Mouse (Mus musculus) embryonic facial prominence, embryonic 11.5 days (tissue): ENCODE measurements at regions not wholly inside any gene's neighbourhood (a gene's known extent, or its start where the extent isn't known, plus 50 kb on each side); places are given as distances from the start of the nearest gene placed in this dataset.

Experiments used
- ATAC-seq: fragments of 200-750 bp; cut with Nextera tagmentation; replicated peaks from 2 replicates; pipeline ENCODE4 v1.8.0; 2017; ENCODE audit warnings: low read depth; ENCODE audit not compliant: insufficient number of reproducible peaks, low FRiP score, low TSS enrichment
- DNase-seq: peaks from one replicate; pipeline ENCODE4 v3.0.0-alpha.2; 2015; ENCODE audit warnings: low spot score
- H3K27ac ChIP-seq: fragments of 300-500 bp; sonication (generic); replicated peaks from 2 replicates; pipeline ENCODE4 v1.5.1; 2014; ENCODE audit warnings: mild to moderate bottlenecking, low read depth, low read length, control low read depth
- H3K27me3 ChIP-seq: fragments of 300-500 bp; sonication (generic); 2 replicates; pipeline ENCODE4 v1.6.1; 2014; ENCODE audit warnings: mild to moderate bottlenecking, low read length, moderate library complexity, mixed read lengths; ENCODE audit not compliant: control insufficient read depth, insufficient read depth
- H3K36me3 ChIP-seq: fragments of 300-500 bp; sonication (generic); replicated peaks from 2 replicates; pipeline ENCODE4 v1.6.1; 2014; ENCODE audit warnings: low read depth, mild to moderate bottlenecking, low read length, moderate library complexity, mixed read lengths; ENCODE audit not compliant: control insufficient read depth, insufficient read depth
- H3K4me1 ChIP-seq: fragments of 300-500 bp; sonication (generic); 2 replicates; pipeline ENCODE4 v1.6.1; 2014; ENCODE audit warnings: low read length, mixed read lengths; ENCODE audit not compliant: control insufficient read depth, insufficient read depth
- H3K4me2 ChIP-seq: fragments of 300-500 bp; sonication (generic); 2 replicates; pipeline ENCODE4 v1.6.1; 2014; ENCODE audit warnings: low read depth, mild to moderate bottlenecking, control low read depth, low read length, moderate library complexity
- H3K4me3 ChIP-seq: fragments of 300-500 bp; sonication (generic); 2 replicates; pipeline ENCODE4 v1.5.1; 2014; ENCODE audit warnings: low read depth, low read length, control low read depth
- H3K9ac ChIP-seq: fragments of 300-500 bp; sonication (generic); replicated peaks from 2 replicates; pipeline ENCODE4 v1.6.1; 2014; ENCODE audit warnings: mild to moderate bottlenecking, control low read depth, low read length
- H3K9me3 ChIP-seq: fragments of 300-500 bp; sonication (generic); replicated peaks from 2 replicates; pipeline ENCODE4 v1.6.1; 2016; ENCODE audit warnings: mild to moderate bottlenecking, low read length, inconsistent platforms, mixed read lengths; ENCODE audit not compliant: control insufficient read depth
- WGBS: fragments of 180-500 bp; shearing (Covaris S2); extraction: QIAGEN DNeasy Blood & Tissue Kit; methylation state at CpG from one replicate; pipeline ENCODE4 v1.1.7; 2014; 5-methylcytosine and 5-hydroxymethylcytosine counted together

- Histone ChIP-seq H3K4me2 (no peak overlapping the region), H3K27me3 (no peaks in the 10 kb centered on the region), H3K9ac (no peak overlapping the region), H3K4me1 (no peaks in the 10 kb centered on the region), H3K9me3 (no peaks in the 10 kb centered on the region), H3K36me3 (no peaks in the 10 kb centered on the region), H3K4me3 (no peak overlapping the region), H3K27ac (no peak overlapping the region)
- WGBS: 88% methylated on average over 9 of the region's 9 CpGs
- ATAC-seq (no peak), DNase-seq (no peak)
Observed at GRCm38 (mm10) chr7:123059718-123060337, 63.9 kb upstream of the Tnrc6a start.

DNA sequence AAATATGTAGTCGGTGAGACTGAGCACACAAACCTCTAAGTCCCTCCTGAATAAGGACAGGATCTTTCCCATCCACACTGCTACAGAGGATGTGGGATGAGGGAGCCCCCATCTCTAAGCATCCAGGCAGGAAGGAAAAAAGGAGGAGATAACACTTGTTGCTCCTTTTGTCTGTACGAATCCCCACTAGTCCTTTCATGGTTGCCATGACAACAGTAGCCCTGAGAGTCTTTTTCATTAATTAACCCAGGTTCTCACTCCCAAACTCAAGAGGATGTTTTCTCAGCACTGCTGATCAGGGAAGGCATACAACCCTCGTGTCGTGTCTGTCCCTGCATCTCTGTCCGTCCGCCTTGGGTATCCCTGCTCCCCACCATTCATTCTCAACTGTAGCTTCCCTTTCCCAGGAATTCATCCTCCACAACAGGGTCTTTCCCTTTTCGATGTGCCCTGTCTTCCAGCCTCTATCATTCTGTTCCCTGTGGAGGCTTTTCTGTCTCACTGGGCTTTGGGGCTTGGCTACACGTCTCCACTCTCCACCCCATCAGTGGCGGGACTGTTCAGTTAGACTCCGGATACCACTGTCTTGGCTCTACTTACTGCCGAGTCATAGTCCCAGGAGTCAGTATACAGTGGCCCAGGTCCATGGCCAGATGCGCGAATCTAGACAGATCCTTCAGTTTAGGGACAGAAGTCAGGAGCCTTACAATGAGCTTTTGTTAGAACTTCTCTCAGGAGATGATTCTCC is 60.2 kb upstream of the Tnrc6a start:
- 0 out of 2 replicates have a peak, but pooled peaks have one; percentile 44 for ATAC-seq
- Histone ChIP-seq H3K36me3 (no peaks in the 10 kb centered on the region), H3K4me2 (no peak overlapping the region), H3K9ac (no peak overlapping the region), H3K27me3 (no peaks in the 10 kb centered on the region), H3K4me3 (no peak overlapping the region), H3K27ac (no peak overlapping the region), H3K4me1 (no peaks in the 10 kb centered on the region), H3K9me3 (no peaks in the 10 kb centered on the region)
- DNase-seq: no peak
- 59% methylated on average over 13 of the region's 13 CpGs for WGBS

GRCm38 (mm10) chr7:123065951-123066351 is 57.7 kb upstream of the Tnrc6a start:
- no peak overlapping the region for H3K4me3 ChIP-seq
- no peaks in the 10 kb centered on the region for H3K4me1 ChIP-seq
- H3K27ac ChIP-seq: no peak overlapping the region
- H3K36me3 ChIP-seq: no peaks in the 10 kb centered on the region
- H3K9me3 ChIP-seq: no peaks in the 10 kb centered on the region
- DNase-seq (no peak), ATAC-seq (no peak)
- H3K4me2 ChIP-seq: no peak overlapping the region
- 92% methylated on average over 13 of the region's 13 CpGs for WGBS
- no peaks in the 10 kb centered on the region for H3K27me3 ChIP-seq
- no peak overlapping the region for H3K9ac ChIP-seq

DNA sequence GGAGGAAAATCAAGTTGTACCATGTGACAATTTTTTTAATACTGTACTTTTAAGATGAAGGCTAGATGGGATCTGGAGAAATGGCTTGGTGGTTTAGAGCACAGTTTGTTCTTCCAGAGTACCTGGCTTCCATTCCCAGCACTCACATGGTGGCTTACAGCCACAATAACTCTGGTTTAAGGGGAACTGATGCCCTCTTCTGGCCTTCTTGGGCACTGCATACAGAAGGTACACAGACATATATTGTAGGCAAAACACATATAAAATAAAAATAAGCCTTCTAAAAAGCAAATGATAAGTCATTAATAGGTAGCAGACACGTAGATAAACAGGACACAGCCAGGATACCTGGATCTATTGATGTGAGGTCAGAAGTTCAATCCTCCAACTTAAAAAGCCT is 56.3 kb upstream of the Tnrc6a start:
- H3K27me3 ChIP-seq: no peaks in the 10 kb centered on the region
- no peak for ATAC-seq
- H3K36me3 ChIP-seq: no peaks in the 10 kb centered on the region

DNA sequence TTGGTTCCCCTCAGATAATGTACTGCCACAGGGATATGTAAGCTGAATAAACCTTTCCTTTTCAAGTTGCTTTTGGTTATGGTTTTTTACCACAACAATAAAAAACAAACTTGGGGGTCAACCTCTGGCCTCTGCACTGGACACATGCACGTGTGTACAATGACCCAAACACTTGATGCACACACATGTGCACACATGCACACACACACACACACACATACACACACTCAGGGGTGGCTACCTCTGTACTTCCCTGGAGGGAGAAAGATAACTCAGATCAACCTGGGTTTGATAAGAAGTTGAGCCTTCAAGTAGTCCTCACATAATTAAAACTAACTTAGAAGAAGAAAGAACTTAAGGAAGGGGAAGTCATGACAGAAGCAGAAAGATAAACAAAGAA is 55.4 kb upstream of the Tnrc6a start:
- no peaks in the 10 kb centered on the region for H3K4me1 ChIP-seq
- H3K27ac ChIP-seq: no peak overlapping the region
- no peak overlapping the region for H3K9ac ChIP-seq
- H3K9me3 ChIP-seq: no peaks in the 10 kb centered on the region
- H3K4me3 ChIP-seq: no peak overlapping the region
- no peak for ATAC-seq
- H3K36me3 ChIP-seq: no peaks in the 10 kb centered on the region
- 42% methylated on average over 1 of the region's 1 CpGs for WGBS
- DNase-seq: no peak
- H3K27me3 ChIP-seq: no peaks in the 10 kb centered on the region
- no peak overlapping the region for H3K4me2 ChIP-seq

More for the DNA sequence above, 56.3 kb upstream of the Tnrc6a start:
- no peak for DNase-seq
- Histone ChIP-seq H3K9me3 (no peaks in the 10 kb centered on the region), H3K4me1 (no peaks in the 10 kb centered on the region), H3K9ac (no peak overlapping the region), H3K4me3 (no peak overlapping the region), H3K4me2 (no peak overlapping the region), H3K27ac (no peak overlapping the region)
- WGBS: 87% methylated on average over 1 of the region's 1 CpGs

DNA sequence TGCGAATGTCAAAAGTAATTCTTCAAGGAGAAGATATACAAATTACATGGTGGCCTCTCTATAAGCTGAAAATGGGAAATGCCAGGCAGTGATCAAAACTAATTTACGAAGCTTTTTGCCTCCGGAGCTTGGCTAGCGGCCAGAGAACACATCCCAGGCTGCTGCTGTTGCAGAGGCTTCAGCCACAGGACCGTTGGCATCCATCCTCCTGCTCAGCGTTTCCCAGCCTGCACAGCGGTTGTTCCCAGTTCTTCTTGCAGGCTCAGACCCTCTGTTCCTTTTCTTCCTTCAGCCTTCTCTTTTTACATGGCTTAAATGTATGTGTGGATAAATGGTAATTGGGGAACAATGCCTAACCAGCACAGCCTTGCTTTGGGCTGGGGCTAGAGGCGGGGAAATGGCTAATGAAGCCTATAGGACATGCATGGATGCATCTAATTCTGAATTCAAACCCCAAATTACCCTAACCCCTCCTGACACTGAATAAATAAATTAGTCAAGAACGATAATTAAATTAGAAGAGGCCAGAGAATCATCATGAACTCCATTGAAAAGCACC is 54.9 kb upstream of the Tnrc6a start:
- DNase-seq: peak; percentile 44
- Histone ChIP-seq H3K4me2 (no peak overlapping the region), H3K27ac (no peak overlapping the region), H3K4me3 (no peak overlapping the region), H3K4me1 (no peaks in the 10 kb centered on the region), H3K9me3 (no peaks in the 10 kb centered on the region), H3K27me3 (no peaks in the 10 kb centered on the region), H3K36me3 (no peaks in the 10 kb centered on the region), H3K9ac (no peak overlapping the region)
- 52% methylated on average over 9 of the region's 9 CpGs for WGBS
- ATAC-seq: peak; percentile 73

DNA sequence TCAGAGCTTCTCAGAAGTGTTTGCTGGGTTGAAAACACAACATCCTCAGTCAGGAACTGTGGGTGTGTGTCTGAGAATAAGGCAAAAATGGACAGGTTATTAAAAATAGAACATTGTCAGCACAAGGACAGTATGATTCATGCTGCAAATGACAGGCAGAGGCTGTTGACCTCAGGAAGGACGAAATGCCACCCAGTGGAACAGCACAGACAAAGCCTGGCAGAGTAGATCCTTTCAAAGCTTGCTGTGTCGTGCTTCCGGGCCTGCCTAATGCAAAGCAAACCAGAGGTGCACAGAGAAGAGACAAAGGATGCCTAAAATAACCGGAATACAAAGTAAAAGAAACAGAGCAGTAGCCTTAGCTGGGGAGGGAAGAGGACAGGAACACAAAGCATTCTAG is 54.4 kb upstream of the Tnrc6a start:
- H3K9ac ChIP-seq: no peak overlapping the region
- 0 out of 2 replicates have a peak, but pooled peaks have one; percentile 34 for ATAC-seq
- no peak overlapping the region for H3K27ac ChIP-seq
- H3K4me1 ChIP-seq: no peaks in the 10 kb centered on the region
- H3K4me3 ChIP-seq: no peak overlapping the region
- no peak overlapping the region for H3K4me2 ChIP-seq
- no peaks in the 10 kb centered on the region for H3K27me3 ChIP-seq
- no peaks in the 10 kb centered on the region for H3K36me3 ChIP-seq
- WGBS: 37% methylated on average over 4 of the region's 4 CpGs
- H3K9me3 ChIP-seq: no peaks in the 10 kb centered on the region
- DNase-seq: no peak

DNA sequence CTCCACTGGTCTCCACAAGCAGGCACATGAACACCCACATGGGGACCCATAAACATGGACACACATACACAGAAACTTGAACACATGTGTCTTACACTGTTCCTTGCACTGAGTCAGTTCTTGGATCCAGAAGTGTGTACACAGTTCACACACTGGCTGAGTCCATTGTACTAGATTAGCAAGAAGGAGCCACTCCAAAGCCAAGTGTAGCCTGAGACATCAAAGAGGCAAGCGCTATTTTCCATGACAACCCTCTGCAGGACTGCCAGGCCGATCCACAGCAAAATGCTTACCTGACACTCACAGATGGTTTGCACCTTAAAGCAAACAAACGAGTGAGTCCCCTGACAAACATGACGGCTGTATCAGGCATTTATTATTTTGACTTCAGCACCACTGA is 52.8 kb upstream of the Tnrc6a start:
- Histone ChIP-seq H3K9ac (no peak overlapping the region), H3K27ac (no peak overlapping the region), H3K36me3 (no peaks in the 10 kb centered on the region), H3K27me3 (no peaks in the 10 kb centered on the region), H3K4me2 (no peak overlapping the region), H3K9me3 (no peaks in the 10 kb centered on the region), H3K4me1 (no peaks in the 10 kb centered on the region), H3K4me3 (no peak overlapping the region)
- WGBS: 67% methylated on average over 4 of the region's 4 CpGs
- ATAC-seq: no peak
- no peak for DNase-seq
